Mouse (Mus musculus) forebrain, embryonic 16.5 days (tissue): ENCODE data around the gene Rmdn3. TPM values are rescaled to one million over a fixed set of nuclear protein-coding genes. Genes with fewer than 3 reads are reported as not detected.

ENCODE experiments used
- ATAC-seq: fragments of 200-750 bp; cut with Nextera tagmentation; 2 replicates; pipeline ENCODE4 v1.8.0; 2017; ENCODE audit warnings: mild to moderate bottlenecking, moderate library complexity
- H3K27ac ChIP-seq: fragments of 300-500 bp; sonication (generic); 2 replicates; pipeline ENCODE4 v1.5.1; 2014; ENCODE audit warnings: low read length, control low read depth
- H3K27me3 ChIP-seq: fragments of 300-500 bp; sonication (generic); replicated peaks from 2 replicates; pipeline ENCODE4 v1.6.1; 2014; ENCODE audit warnings: low read length; ENCODE audit not compliant: control insufficient read depth, insufficient read depth
- H3K36me3 ChIP-seq: fragments of 300-500 bp; sonication (generic); 2 replicates; pipeline ENCODE4 v1.6.1; 2014; ENCODE audit not compliant: control insufficient read depth, insufficient read depth
- H3K4me1 ChIP-seq: fragments of 300-500 bp; sonication (generic); replicated peaks from 2 replicates; pipeline ENCODE4 v1.6.1; 2014; ENCODE audit warnings: low read length; ENCODE audit not compliant: control insufficient read depth, insufficient read depth
- H3K4me2 ChIP-seq: fragments of 300-500 bp; sonication (generic); 2 replicates; pipeline ENCODE4 v1.6.1; 2014; ENCODE audit warnings: mild to moderate bottlenecking, low read length, control low read depth
- H3K4me3 ChIP-seq: fragments of 300-500 bp; sonication (generic); replicated peaks from 2 replicates; pipeline ENCODE4 v1.5.1; 2014; ENCODE audit warnings: mild to moderate bottlenecking, low read length, control low read depth
- H3K9ac ChIP-seq: fragments of 300-500 bp; sonication (generic); replicated peaks from 2 replicates; pipeline ENCODE4 v1.6.1; 2014; ENCODE audit warnings: low read depth, low read length, control low read depth
- H3K9me3 ChIP-seq: fragments of 300-500 bp; sonication (generic); 2 replicates; pipeline ENCODE4 v1.6.1; 2016; ENCODE audit warnings: low read length; ENCODE audit not compliant: control insufficient read depth
- WGBS: fragments of 180-500 bp; shearing (Covaris S2); extraction: QIAGEN DNeasy Blood & Tissue Kit; methylation state at CpG from one replicate; pipeline ENCODE4 v1.1.7; 2014; 5-methylcytosine and 5-hydroxymethylcytosine counted together
- polyA plus RNA-seq: library from polyadenylated mRNA; unstranded; fragments of >200 nt; fragmentation: Nextera tagmentation; extraction: Ambion mirVana; gene quantifications from 2 replicates; pipeline ENCODE4 v1.2.1, GENCODE M21; 2015

The Rmdn3 gene
- polyA plus RNA-seq: 59.6 and 65.3 TPM in 2 replicates

GRCm38 (mm10) chr2:119156681-119157572 lies at the start of gene Rmdn3:
Rmdn3 (minus strand) TSS chr2:119157034.
- WGBS: under 1% methylated on average over 55 of the region's 57 CpGs

GRCm38 (mm10) chr2:119203871-119204460 lies 47.1 kb upstream of the Rmdn3 start:
- Histone ChIP-seq H3K36me3 (no peaks in the 10 kb centered on the region), H3K27me3 (no peaks in the 10 kb centered on the region), H3K4me3 (no peak overlapping the region), H3K9ac (no peak overlapping the region), H3K4me1 (peaks cover 14% of the 10 kb centered on the region), H3K4me2 (no peak overlapping the region), H3K9me3 (no peaks in the 10 kb centered on the region), H3K27ac (no peak overlapping the region)
- 84% methylated on average over 4 of the region's 4 CpGs for WGBS
- ATAC-seq: no peak

More at GRCm38 (mm10) chr2:119156681-119157572, at the start of gene Rmdn3:
- H3K36me3 ChIP-seq: peaks cover 9% of the 10 kb centered on the region
- no peaks in the 10 kb centered on the region for H3K9me3 ChIP-seq
- H3K4me3 ChIP-seq: peak within 1 kb of the TSS; percentile 93
- peak within 1 kb of the TSS; percentile 90 for H3K9ac ChIP-seq
- H3K4me1 ChIP-seq: peaks cover 16% of the 10 kb centered on the region
- H3K4me2 ChIP-seq: peak within 1 kb of the TSS; percentile 97
- H3K27me3 ChIP-seq: no peaks in the 10 kb centered on the region
- peak within 1 kb of the TSS; percentile 72 for H3K27ac ChIP-seq
- peak; percentile 94 for ATAC-seq

- H3K36me3 ChIP-seq: no peaks in the 10 kb centered on the region
- no peak for ATAC-seq
- 54% methylated on average over 5 of the region's 5 CpGs for WGBS
These were observed 46.1 kb upstream of the Rmdn3 start for GRCm38 (mm10) chr2:119202914-119203453.

GRCm38 (mm10) chr2:119198934-119199333 lies 42.1 kb upstream of the Rmdn3 start:
- Histone ChIP-seq H3K9ac (no peak overlapping the region), H3K36me3 (no peaks in the 10 kb centered on the region), H3K4me3 (no peak overlapping the region), H3K27me3 (no peaks in the 10 kb centered on the region), H3K9me3 (no peaks in the 10 kb centered on the region), H3K27ac (no peak overlapping the region), H3K4me1 (peaks cover 9% of the 10 kb centered on the region; the same call in 1 of the 2 replicates), H3K4me2 (no peak overlapping the region)
- ATAC-seq: no peak
- 28% methylated on average over 3 of the region's 3 CpGs for WGBS

More at GRCm38 (mm10) chr2:119202914-119203453, 46.1 kb upstream of the Rmdn3 start:
- Histone ChIP-seq H3K27me3 (no peaks in the 10 kb centered on the region), H3K9ac (no peak overlapping the region), H3K9me3 (no peaks in the 10 kb centered on the region), H3K27ac (no peak overlapping the region), H3K4me1 (peaks cover 12% of the 10 kb centered on the region), H3K4me2 (no peak overlapping the region), H3K4me3 (no peak overlapping the region)

- WGBS: 16% methylated on average over 1 of the region's 1 CpGs
- H3K4me2 ChIP-seq: no peak overlapping the region
These were observed 41.2 kb upstream of the Rmdn3 start for GRCm38 (mm10) chr2:119198049-119198448.

GRCm38 (mm10) chr2:119197493-119197892 lies 40.7 kb upstream of the Rmdn3 start:
- Histone ChIP-seq H3K27me3 (no peaks in the 10 kb centered on the region), H3K9ac (no peak overlapping the region), H3K9me3 (no peaks in the 10 kb centered on the region), H3K4me2 (no peak overlapping the region), H3K27ac (no peak overlapping the region), H3K4me3 (no peak overlapping the region), H3K36me3 (no peaks in the 10 kb centered on the region), H3K4me1 (0 out of 2 replicates have a peak, but pooled peaks cover 7% of the 10 kb centered on the region)
- no peak for ATAC-seq
- 100% methylated on average over 1 of the region's 1 CpGs for WGBS

More at GRCm38 (mm10) chr2:119198049-119198448, 41.2 kb upstream of the Rmdn3 start:
- Histone ChIP-seq H3K27me3 (no peaks in the 10 kb centered on the region), H3K9ac (no peak overlapping the region), H3K36me3 (no peaks in the 10 kb centered on the region), H3K4me3 (no peak overlapping the region), H3K27ac (no peak overlapping the region), H3K9me3 (no peaks in the 10 kb centered on the region), H3K4me1 (peaks cover 8% of the 10 kb centered on the region; the same call in 1 of the 2 replicates)
- no peak for ATAC-seq

- Histone ChIP-seq H3K4me1 (0 out of 2 replicates have a peak, but pooled peaks cover 7% of the 10 kb centered on the region), H3K4me3 (no peak overlapping the region), H3K4me2 (no peak overlapping the region), H3K27me3 (no peaks in the 10 kb centered on the region), H3K9ac (no peak overlapping the region), H3K36me3 (no peaks in the 10 kb centered on the region), H3K27ac (no peak overlapping the region), H3K9me3 (no peaks in the 10 kb centered on the region)
- 26% methylated on average over 4 of the region's 4 CpGs for WGBS
- ATAC-seq: no peak
These were observed 39.7 kb upstream of the Rmdn3 start for GRCm38 (mm10) chr2:119196316-119197108.

- Histone ChIP-seq H3K36me3 (no peaks in the 10 kb centered on the region), H3K9me3 (no peaks in the 10 kb centered on the region), H3K9ac (no peak overlapping the region), H3K4me2 (no peak overlapping the region), H3K4me3 (no peak overlapping the region), H3K4me1 (peaks cover 9% of the 10 kb centered on the region), H3K27me3 (no peaks in the 10 kb centered on the region), H3K27ac (no peak overlapping the region)
- ATAC-seq: peak; percentile 19; the same call in 1 of the 2 replicates
- WGBS: 79% methylated on average over 5 of the region's 5 CpGs
These were observed 37.3 kb upstream of the Rmdn3 start for GRCm38 (mm10) chr2:119194140-119194539.
